Comparison of ENCODE assay signal across 8 mouse cellular contexts in the genomic region with DNA sequence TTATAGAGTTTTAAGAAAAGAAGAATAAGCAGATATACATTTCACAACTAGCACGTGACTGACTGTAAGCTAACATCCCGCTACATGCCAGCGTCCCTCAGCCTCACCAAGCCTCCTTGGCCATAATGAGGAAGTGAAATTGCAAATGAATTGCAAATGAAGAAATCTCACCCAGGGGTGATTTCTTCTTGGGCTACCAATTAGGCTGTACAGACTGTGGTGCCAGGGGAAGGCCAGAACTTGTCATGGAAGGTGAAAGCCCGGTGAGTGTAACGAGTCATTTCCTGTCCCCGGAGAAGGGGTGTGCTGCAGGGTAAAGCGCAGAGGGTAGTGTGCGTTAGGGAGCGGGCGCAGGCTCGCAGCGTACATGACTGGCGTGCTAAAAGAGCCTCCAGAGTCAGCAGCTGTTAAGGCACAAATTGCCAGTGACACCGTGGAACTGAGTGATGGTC. TPM values are rescaled to one million over a fixed set of nuclear protein-coding genes. Genes with fewer than 3 reads are reported as not detected.
A peak's percentile ranks its signal among the peaks of the same experiment; 100 is the strongest.
DNase-seq lines count a peak whose midpoint lies in the region; ATAC-seq lines count a peak whose summit lies in the region.

No protein-coding gene starts in this region.

- H3K4me1 ChIP-seq in intestine, embryonic 15.5 days (replicated peaks) = no peaks in the 10 kb centered on the region
- peaks cover 4% of the 10 kb centered on the region; the same call in 1 of the 2 replicates for H3K4me1 ChIP-seq in megakaryocyte, embryonic 14.5 days

- H3K36me3 ChIP-seq in intestine, embryonic 15.5 days = no peaks in the 10 kb centered on the region
- H3K36me3 ChIP-seq in megakaryocyte, embryonic 14.5 days (replicated peaks; ENCODE audit: low read length) = no peaks in the 10 kb centered on the region

- WGBS in intestine, embryonic 15.5 days = 47% methylated on average over 14 of the region's 14 CpGs

- peak; percentile 73 for DNase-seq in 416B (ENCODE audit: low read depth)
- peak; percentile 45 to 69 for DNase-seq in spleen, postnatal 4 days (ENCODE audit: low spot score in 2 of 2)
- no peak for DNase-seq in adrenal gland, postnatal 14 days
- no peak for DNase-seq in right cerebral cortex, postnatal 25 days
- DNase-seq in right cerebral cortex, postnatal 4 days = no peak

- no peak overlapping the region for H3K4me3 ChIP-seq in intestine, embryonic 15.5 days (replicated peaks)
- H3K4me3 ChIP-seq in megakaryocyte, embryonic 14.5 days (replicated peaks) = peak overlapping the region; percentile 84

- H3K9me3 ChIP-seq in intestine, embryonic 15.5 days = no peaks in the 10 kb centered on the region
- no peaks in the 10 kb centered on the region for H3K9me3 ChIP-seq in megakaryocyte, embryonic 14.5 days

- no peak overlapping the region for H3K9ac ChIP-seq in intestine, embryonic 15.5 days

- no peaks in the 10 kb centered on the region for H3K27me3 ChIP-seq in intestine, embryonic 15.5 days (replicated peaks)
- peaks cover 2% of the 10 kb centered on the region for H3K27me3 ChIP-seq in megakaryocyte, embryonic 14.5 days (replicated peaks)

- no peak overlapping the region for H3K27ac ChIP-seq in intestine, embryonic 15.5 days

- peak overlapping the region; percentile 22 for H3K4me2 ChIP-seq in intestine, embryonic 15.5 days (replicated peaks)

- ATAC-seq in common myeloid progenitor, adult 5-6 weeks (replicated peaks; ENCODE audit: low read depth, poor library complexity, severe bottlenecking) = peak; percentile 97
- ATAC-seq in intestine, embryonic 15.5 days = no peak

RNA-seq across cellular contexts. Expression of a gene that starts 25.3 kb away (rescaled TPM):
- total RNA-seq in common myeloid progenitor, adult 5-6 weeks (2017) = 91.6 and 126 TPM in 2 replicates
- 52.0 and 54.8 TPM in 2 replicates for polyA plus RNA-seq in intestine, embryonic 15.5 days (2015; fragmentation: Nextera tagmentation; extraction: Ambion mirVana)
- 5.3 and 9.7 TPM in 2 replicates for polyA plus RNA-seq in megakaryocyte, embryonic 14.5 days (2012; ENCODE audit: insufficient read depth, low replicate concordance)
- 60.4 and 63.9 TPM in 2 replicates for total RNA-seq in adrenal gland, postnatal 14 days (2021)

RNA-seq across cellular contexts. Expression of a gene that starts 41.9 kb away (rescaled TPM):
- total RNA-seq in common myeloid progenitor, adult 5-6 weeks (2017) = not detected in 2 replicates
- polyA plus RNA-seq in intestine, embryonic 15.5 days (2015; fragmentation: Nextera tagmentation; extraction: Ambion mirVana) = 0.67 and 0.95 TPM in 2 replicates
- not detected in 2 replicates for polyA plus RNA-seq in megakaryocyte, embryonic 14.5 days (2012; ENCODE audit: insufficient read depth, low replicate concordance)
- total RNA-seq in adrenal gland, postnatal 14 days (2021) = 1.0 and 1.5 TPM in 2 replicates

Comparison
In these comparisons a context has a peak if more than half of its experiments do, and no peak if none do; other contexts are left out.
1. DNase-seq: peak in 416B (single experiment) and spleen, postnatal 4 days (2 of 2); none in adrenal gland, postnatal 14 days (single experiment), right cerebral cortex, postnatal 25 days (single experiment) and right cerebral cortex, postnatal 4 days (single experiment).